Comparison of ENCODE assay signal across 8 mouse cellular contexts in genomic region chr2:121834926-121835325, GRCm38 (mm10). TPM values are rescaled to one million over a fixed set of nuclear protein-coding genes. Genes with fewer than 3 reads are reported as not detected.
"Had no signal": no experiment of that assay in that cellular context is flagged by ENCODE, and none has a peak within 500 bp of the region (broad histone marks: within the 10 kb centered on the region; RNA-seq: fewer than 3 reads in every experiment).

No protein-coding gene starts in this region.

- DNase-seq: kidney, postnatal 25 days; layer of hippocampus, adult 9-11 months; liver; lung, adult 18-20 months; lung, postnatal 10 days; lung, postnatal 36 days; thymus, postnatal 25 days had no signal

RNA-seq across cellular contexts. Expression of gene Frmd5, which starts 28.0 kb away (rescaled TPM):
- total RNA-seq: neutrophil, adult 5-6 weeks had no signal
